Mouse (Mus musculus) kidney, postnatal 10 days (tissue): ENCODE data around the gene Hibadh.
A peak's percentile ranks its signal among the peaks of the same experiment; 100 is the strongest.
"Not testable (repeated sequence)": the region's sequence is repeated elsewhere in the genome, so short reads cannot be mapped to it uniquely, and the experiment has no call there.

Source experiments
- DNase-seq: peaks from one replicate; pipeline ENCODE4 v3.0.0; 2021; ENCODE audit warnings: mixed read lengths

Gene Hibadh

DNA sequence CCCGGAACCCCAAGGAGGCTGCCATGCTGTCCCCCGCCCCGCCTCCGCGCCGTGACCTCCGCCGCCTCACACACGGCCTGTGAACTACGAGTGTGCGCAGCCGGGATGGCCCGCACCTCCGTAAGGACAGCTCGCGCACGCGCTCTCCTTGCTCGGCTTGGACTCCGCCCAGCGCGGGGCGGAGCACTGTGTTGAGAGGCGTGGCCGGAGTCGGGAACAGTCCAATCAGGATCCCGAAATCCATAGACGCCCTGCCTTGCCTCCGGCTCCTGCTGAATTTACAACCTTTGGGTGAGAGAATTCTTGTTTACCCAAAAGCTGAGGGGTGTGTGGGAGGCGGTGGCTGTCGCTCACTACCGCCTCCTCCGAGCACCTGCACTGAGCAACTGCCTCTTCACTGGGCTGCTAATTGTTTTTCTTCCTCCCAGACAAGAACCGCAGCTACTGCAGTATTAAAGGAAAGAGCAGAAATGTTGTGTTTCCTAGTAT lies at the start of gene Hibadh:
Gene Hibadh (minus strand): TSS at position 166 of the 489 bp plus-strand sequence.
- peak; percentile 98 for DNase-seq

- DNase-seq, result peak; percentile 51
Observed at GRCm38 (mm10) chr6:52686901-52687500, 46.8 kb upstream of the Hibadh start.

DNA sequence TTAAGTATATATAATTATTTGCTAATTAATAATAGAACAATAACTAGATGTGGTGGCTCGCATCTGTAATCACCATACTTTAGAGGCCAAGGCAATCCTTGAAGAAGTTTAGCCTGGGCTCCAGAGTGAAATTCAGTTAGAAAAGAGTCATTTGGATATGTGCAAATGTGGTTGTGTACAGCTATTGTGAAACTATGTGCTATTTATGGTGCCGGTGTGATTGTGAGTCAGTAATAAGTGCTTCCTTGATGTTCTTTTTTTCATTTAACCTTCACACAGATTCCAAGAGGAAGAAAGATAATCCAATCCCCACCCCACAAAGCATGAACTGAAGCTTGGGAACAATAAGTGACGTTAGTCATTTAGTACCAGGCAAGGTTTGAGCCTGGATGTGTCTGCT lies 42.4 kb upstream of the Hibadh start:
- DNase-seq, result no peak

GRCm38 (mm10) chr6:52681847-52682485 lies 41.8 kb upstream of the Hibadh start:
- DNase-seq, result no peak

DNA sequence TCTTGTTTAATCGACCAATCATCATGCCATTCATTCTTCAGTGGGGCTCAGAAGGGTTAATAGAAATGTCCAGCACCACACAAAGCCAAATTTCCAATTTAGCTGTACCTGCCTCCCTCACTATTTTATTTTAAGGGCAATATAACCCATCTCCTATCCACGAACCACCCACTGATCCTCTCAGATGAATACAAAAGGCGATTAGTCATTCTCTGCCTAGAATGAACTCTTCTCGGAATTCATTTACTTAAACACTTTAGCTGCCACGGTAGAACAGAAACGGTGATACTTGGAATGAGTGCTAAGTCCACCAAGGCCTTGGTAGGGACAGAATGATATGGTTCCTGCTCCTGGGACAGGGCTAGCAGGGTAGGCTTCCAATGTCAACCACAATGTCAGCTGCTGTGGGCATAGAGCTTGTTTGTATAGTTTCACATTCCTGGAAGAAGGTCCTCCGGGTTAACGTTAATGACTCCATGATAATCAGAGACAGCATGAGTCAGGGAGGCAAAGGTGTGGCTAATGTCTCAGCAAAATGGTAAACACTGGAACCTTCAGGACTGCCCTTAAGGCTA lies 40.4 kb upstream of the Hibadh start:
- DNase-seq, result no peak

- peak; percentile 25 for DNase-seq
Observed at GRCm38 (mm10) chr6:52679565-52679964, 39.4 kb upstream of the Hibadh start.

- not testable (repeated sequence) for DNase-seq
Observed at GRCm38 (mm10) chr6:52677534-52677933, 37.3 kb upstream of the Hibadh start.

GRCm38 (mm10) chr6:52675222-52675921 lies 35.2 kb upstream of the Hibadh start:
- peak; percentile 55 for DNase-seq

DNA sequence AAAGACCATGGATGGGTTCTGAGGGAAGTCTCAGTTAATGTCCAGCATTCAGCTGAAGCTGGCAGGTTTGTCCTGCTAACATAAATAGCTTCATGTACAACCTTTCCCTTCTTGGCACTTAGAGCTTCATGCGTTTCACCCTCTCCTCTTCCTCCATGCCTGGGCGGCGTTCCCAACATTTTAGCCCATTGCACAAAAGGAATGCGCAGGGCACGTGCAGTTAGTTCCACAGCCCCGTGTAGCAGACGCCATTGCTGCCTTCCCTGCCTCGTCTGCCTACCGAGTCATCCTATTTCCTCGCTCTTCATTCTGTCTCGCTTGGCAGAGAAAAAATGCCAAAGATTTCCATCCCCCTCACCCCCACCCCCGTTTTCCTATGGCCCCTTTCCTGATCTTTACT lies 34.4 kb upstream of the Hibadh start:
- DNase-seq, result peak; percentile 57

GRCm38 (mm10) chr6:52673706-52674105 lies 33.5 kb upstream of the Hibadh start:
- no peak for DNase-seq

DNA sequence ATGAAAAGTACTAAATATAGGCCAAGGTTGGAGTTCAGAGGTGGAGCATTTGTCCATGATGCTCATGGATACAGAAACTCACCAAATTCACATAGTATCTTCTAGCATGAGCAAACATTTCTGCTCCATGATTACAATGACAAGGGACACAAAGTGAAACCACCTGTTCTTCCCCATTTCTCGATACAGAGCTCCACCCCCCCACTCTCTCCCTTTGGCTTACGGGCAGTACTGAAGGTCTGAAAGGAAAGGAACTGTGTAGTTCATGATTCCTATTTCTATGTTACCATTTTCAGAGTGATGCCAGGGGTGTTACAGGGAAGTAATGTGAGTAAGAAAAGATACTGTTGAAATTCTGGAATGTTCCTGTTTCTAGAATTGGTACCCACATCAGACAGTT lies 32.4 kb upstream of the Hibadh start:
- DNase-seq, result no peak

GRCm38 (mm10) chr6:52671791-52672190 lies 31.6 kb upstream of the Hibadh start:
- no peak for DNase-seq

DNA sequence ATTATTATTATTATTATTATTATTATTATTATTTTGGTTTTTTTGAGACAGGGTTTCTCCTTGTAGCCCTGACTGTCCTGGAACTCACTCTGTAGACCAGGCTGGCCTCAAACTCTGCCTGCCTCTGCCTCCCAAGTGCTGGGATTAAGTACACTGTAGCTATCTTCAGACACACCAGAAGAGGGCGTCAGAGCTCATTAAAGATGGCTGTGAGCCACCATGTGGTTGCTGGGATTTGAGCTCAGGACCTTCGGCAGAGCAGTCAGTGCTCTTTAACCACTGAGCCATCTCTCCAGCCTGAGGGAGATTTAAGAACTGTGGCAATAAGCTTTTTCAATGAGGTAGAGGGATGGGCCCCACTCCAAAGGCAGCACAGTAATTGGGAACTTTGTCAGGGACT lies 29.7 kb upstream of the Hibadh start:
- DNase-seq, result not testable (repeated sequence)

DNA sequence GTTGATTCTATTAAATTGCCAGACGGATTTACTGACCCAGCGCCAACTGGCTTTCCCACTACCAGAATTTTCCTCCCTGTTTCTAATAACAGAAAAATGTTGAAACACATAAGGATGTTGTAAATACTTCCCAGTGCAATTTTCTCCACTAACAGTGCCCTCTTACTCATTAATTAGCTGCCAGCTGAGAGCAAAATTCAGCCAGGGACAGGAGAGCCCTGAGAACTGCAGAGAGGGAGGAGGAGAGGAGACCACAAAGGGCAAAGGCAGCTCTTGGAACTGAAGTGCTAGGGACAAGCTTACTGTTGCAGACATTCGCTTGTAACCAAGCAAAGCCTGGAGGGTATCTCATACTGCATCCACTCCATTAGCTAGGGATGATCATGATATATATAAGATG lies 27.5 kb upstream of the Hibadh start:
- DNase-seq, result peak; percentile 14

DNA sequence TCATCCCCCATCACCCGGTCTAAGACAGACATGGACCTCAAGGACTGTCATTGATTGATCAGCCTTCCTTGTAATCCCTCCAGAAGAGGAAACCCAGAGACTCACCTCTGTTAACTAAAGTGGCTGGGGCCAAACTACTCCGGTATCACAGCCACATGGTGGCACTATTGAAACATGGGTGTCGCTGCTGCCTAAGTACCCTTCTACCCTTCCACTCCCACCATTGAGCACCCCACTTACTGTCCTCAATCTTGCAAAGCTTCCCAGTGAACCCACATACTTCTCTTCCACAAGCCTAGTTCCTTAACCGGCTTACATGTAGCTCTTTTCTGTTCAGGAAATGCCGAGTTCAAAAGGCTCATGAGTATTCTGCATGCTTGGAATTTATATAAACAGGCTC lies 22.8 kb upstream of the Hibadh start:
- DNase-seq, result peak; percentile 32

DNA sequence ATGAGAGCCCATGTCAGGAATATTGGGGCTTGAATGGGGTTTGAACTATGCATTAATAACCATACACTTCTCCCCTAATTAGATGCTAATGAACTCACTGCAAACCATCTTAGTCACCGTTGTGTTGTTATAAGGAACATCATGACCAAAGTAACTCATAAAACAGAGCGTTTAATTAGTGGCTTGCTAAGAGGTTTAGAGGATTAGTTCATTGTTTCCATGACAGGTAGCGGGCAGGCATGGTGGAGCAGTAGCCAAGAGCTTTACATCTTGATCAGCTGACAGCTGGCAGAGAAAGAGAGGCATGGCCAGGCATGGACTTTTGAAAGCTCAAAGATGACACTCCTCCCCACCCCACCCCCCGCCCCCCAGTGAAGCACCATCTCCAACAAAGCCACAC lies 15.1 kb upstream of the Hibadh start:
- DNase-seq, result no peak

DNA sequence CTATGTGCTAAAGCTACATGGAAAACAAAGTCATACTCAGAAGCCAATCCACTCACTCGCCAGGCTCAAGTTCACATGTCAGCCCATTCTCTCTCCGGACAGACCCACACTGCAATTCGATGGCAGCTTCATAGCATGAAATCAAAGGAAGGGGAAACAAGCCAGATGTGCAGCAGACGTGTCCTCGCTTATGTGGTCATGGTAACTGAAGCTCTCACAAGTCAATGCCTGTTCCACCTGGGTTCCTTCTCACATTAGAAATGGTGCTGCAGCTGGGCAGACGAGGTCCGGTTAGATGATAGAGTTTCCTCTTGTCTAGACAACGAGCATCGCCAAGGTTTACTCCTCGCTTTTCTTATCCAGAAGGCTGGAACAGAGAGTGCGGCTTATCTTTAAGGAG lies 8.6 kb upstream of the Hibadh start:
- no peak for DNase-seq

GRCm38 (mm10) chr6:52648031-52648430 lies 7.8 kb upstream of the Hibadh start:
- no peak for DNase-seq

DNA sequence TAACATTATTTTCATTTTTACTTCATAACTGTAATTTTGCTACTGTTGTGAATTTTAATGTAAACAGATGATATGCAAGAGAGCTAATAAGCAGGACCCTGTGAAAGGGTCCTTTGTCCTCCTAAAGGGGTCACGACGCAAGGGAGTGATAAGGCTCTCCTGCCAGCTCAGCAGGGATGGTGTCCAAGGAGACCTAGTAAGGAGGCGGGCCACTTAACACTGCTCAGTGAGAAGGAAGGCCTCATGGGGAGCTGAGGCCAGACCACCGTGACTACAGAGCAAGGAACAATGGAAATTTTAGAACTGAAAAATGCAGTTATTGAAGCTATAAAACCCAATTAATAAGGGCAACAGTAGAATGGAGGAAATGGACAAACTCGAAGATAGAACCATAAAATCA lies 5.7 kb upstream of the Hibadh start:
- DNase-seq, result no peak

DNA sequence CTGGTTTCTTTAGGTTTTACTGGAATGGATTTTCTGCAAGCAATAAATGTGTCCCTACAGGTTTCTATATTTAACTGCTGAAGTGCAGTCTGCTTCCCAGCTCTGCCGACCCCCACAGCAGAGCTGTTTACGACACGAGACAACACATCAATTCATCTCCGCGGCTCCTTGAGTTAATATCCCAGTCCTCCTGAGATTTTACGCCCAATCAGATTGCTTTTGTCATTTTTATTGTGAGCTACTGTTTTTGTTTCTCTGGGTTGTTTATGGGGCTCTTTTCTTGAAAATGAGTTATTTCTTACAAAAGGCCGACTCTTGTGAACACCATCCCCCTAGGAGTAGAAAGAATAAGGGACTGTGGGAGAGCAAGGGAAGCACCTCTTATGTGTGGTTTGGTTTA lies 2.0 kb upstream of the Hibadh start:
- DNase-seq, result no peak

DNA sequence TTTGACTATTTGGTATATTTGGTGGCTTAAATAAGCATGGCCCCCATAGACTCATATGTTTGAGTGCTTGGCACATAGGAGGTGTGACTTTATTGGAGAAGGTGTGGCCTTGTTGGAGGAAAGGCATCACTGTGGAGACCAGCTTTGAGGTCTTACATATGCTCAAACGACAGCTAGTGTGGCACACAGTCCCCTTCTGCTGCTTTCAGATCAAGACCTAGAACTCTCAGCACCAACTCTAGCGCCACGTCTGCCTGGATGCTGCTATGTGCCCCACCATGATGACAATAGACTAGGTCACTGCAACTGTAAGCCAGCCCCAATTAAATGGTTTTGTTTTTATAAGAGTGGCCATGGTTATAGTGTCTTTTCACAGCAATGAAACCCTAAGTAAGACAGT lies 887 bp upstream of the Hibadh start:
- no peak for DNase-seq

GRCm38 (mm10) chr6:52639546-52640223 lies 504 bp downstream of the Hibadh start:
- no peak for DNase-seq
